Mouse (Mus musculus) testis, postnatal 14 days (tissue): Measurements from ENCODE around the gene St6galnac3.

Source experiments
- DNase-seq: peaks from one replicate; pipeline ENCODE4 v3.0.0; 2021; ENCODE audit warnings: low spot score

Gene St6galnac3

GRCm38 (mm10) chr3:153733364-153734159 lies 8.6 kb upstream of the St6galnac3 start:
- no peak for DNase-seq

GRCm38 (mm10) chr3:153732749-153733148 lies 7.8 kb upstream of the St6galnac3 start:
- no peak for DNase-seq

GRCm38 (mm10) chr3:153732035-153732434 lies 7.1 kb upstream of the St6galnac3 start:
- DNase-seq = no peak

GRCm38 (mm10) chr3:153728577-153728976 lies 3.6 kb upstream of the St6galnac3 start:
- no peak for DNase-seq

- no peak for DNase-seq
These were observed 1.4 kb downstream of the St6galnac3 start for GRCm38 (mm10) chr3:153723467-153724079.

- no peak for DNase-seq
These were observed 3.4 kb downstream of the St6galnac3 start for GRCm38 (mm10) chr3:153721525-153721924.

GRCm38 (mm10) chr3:153720922-153721321 lies 4.1 kb downstream of the St6galnac3 start:
- no peak for DNase-seq

GRCm38 (mm10) chr3:153720296-153720695 lies 4.7 kb downstream of the St6galnac3 start:
- no peak for DNase-seq

- DNase-seq = no peak
These were observed 5.6 kb downstream of the St6galnac3 start for GRCm38 (mm10) chr3:153719256-153719970.

GRCm38 (mm10) chr3:153718724-153719123 lies 6.2 kb downstream of the St6galnac3 start:
- DNase-seq = no peak

- DNase-seq = no peak
These were observed 7.2 kb downstream of the St6galnac3 start for GRCm38 (mm10) chr3:153717742-153718141.

GRCm38 (mm10) chr3:153715646-153716045 lies 9.3 kb downstream of the St6galnac3 start:
- no peak for DNase-seq

GRCm38 (mm10) chr3:153710545-153710944 lies 14.4 kb downstream of the St6galnac3 start:
- DNase-seq = no peak

GRCm38 (mm10) chr3:153707687-153708086 lies 17.3 kb downstream of the St6galnac3 start:
- no peak for DNase-seq

GRCm38 (mm10) chr3:153706901-153707300 lies 18.1 kb downstream of the St6galnac3 start:
- DNase-seq = no peak

GRCm38 (mm10) chr3:153701752-153702740 lies 22.9 kb downstream of the St6galnac3 start:
- no peak for DNase-seq

GRCm38 (mm10) chr3:153701172-153701571 lies 23.8 kb downstream of the St6galnac3 start:
- DNase-seq = no peak

- no peak for DNase-seq
These were observed 25.9 kb downstream of the St6galnac3 start for GRCm38 (mm10) chr3:153699086-153699485.

- no peak for DNase-seq
These were observed 32.0 kb downstream of the St6galnac3 start for GRCm38 (mm10) chr3:153692978-153693377.

GRCm38 (mm10) chr3:153692206-153692813 lies 32.7 kb downstream of the St6galnac3 start:
- no peak for DNase-seq

GRCm38 (mm10) chr3:153691537-153691936 lies 33.4 kb downstream of the St6galnac3 start:
- DNase-seq = no peak
